8 mouse cellular contexts compared by ENCODE assay signal in genomic region chr4:109729281-109729680, GRCm38 (mm10). TPM values are rescaled to one million over a fixed set of nuclear protein-coding genes. Genes with fewer than 3 reads are reported as not detected.
DNase-seq lines count a peak whose midpoint lies in the region; ATAC-seq lines count a peak whose summit lies in the region.
"Had no signal": no experiment of that assay in that cellular context is flagged by ENCODE, and none has a peak within 500 bp of the region (broad histone marks: within the 10 kb centered on the region; RNA-seq: fewer than 3 reads in every experiment).

No protein-coding gene starts in this region.

- no peaks in the 10 kb centered on the region for H3K9me3 ChIP-seq in hindbrain, embryonic 14.5 days (ENCODE audit: control insufficient read depth, low read length)
- H3K9me3 ChIP-seq in hindbrain, embryonic 13.5 days, result no peaks in the 10 kb centered on the region
- H3K9me3 ChIP-seq: liver, embryonic 15.5 days had no signal

- no peak overlapping the region for H3K27ac ChIP-seq in hindbrain, embryonic 14.5 days
- H3K27ac ChIP-seq in hindbrain, embryonic 13.5 days, result no peak overlapping the region
- H3K27ac ChIP-seq: liver, embryonic 15.5 days had no signal

- WGBS in hindbrain, embryonic 14.5 days, result 16% methylated on average over 2 of the region's 2 CpGs
- WGBS in hindbrain, embryonic 13.5 days, result 14% methylated on average over 2 of the region's 2 CpGs

- H3K36me3 ChIP-seq in hindbrain, embryonic 14.5 days (replicated peaks; ENCODE audit: control insufficient read depth, insufficient read depth), result 0 out of 2 replicates have a peak, but pooled peaks cover 5% of the 10 kb centered on the region
- H3K36me3 ChIP-seq in hindbrain, embryonic 13.5 days, result no peaks in the 10 kb centered on the region
- H3K36me3 ChIP-seq: liver, embryonic 15.5 days had no signal

- DNase-seq in hindbrain, embryonic 14.5 days (ENCODE audit: low spot score), result peak; percentile 80
- DNase-seq in urinary bladder, postnatal 14 days (ENCODE audit: low spot score), result peak; percentile 16
- DNase-seq in urinary bladder, adult 18-20 months (ENCODE audit: low spot score in 2 of 2), result no peak
- peak; percentile 47 to 79 for DNase-seq in cerebellum, postnatal 10 days
- peak; percentile 50 for DNase-seq in lung, postnatal 10 days
- DNase-seq in yolk sac, embryonic 10.5 days (ENCODE audit: low spot score), result no peak

- no peak overlapping the region for H3K4me2 ChIP-seq in hindbrain, embryonic 14.5 days (replicated peaks)
- no peak overlapping the region for H3K4me2 ChIP-seq in hindbrain, embryonic 13.5 days
- H3K4me2 ChIP-seq: liver, embryonic 15.5 days had no signal

- H3K4me1 ChIP-seq in hindbrain, embryonic 14.5 days (replicated peaks; ENCODE audit: control insufficient read depth, insufficient read depth, low read length), result no peaks in the 10 kb centered on the region
- no peaks in the 10 kb centered on the region for H3K4me1 ChIP-seq in hindbrain, embryonic 13.5 days (replicated peaks)
- H3K4me1 ChIP-seq: liver, embryonic 15.5 days had no signal

- ATAC-seq in hindbrain, embryonic 14.5 days (ENCODE audit: low FRiP score), result no peak
- ATAC-seq in hindbrain, embryonic 13.5 days (ENCODE audit: low FRiP score), result no peak

- no peak overlapping the region for H3K4me3 ChIP-seq in hindbrain, embryonic 14.5 days (replicated peaks; ENCODE audit: low read length)
- H3K4me3 ChIP-seq in hindbrain, embryonic 13.5 days, result no peak overlapping the region
- H3K4me3 ChIP-seq: liver, embryonic 15.5 days had no signal

- no peaks in the 10 kb centered on the region for H3K27me3 ChIP-seq in hindbrain, embryonic 14.5 days (ENCODE audit: control insufficient read depth, insufficient read depth, low read length)
- no peaks in the 10 kb centered on the region for H3K27me3 ChIP-seq in hindbrain, embryonic 13.5 days
- H3K27me3 ChIP-seq: liver, embryonic 15.5 days had no signal

- H3K9ac ChIP-seq in hindbrain, embryonic 14.5 days, result no peak overlapping the region
- no peak overlapping the region for H3K9ac ChIP-seq in hindbrain, embryonic 13.5 days
- H3K9ac ChIP-seq: liver, embryonic 15.5 days had no signal

RNA-seq across cellular contexts. Expression of gene Faf1, which starts 52.9 kb away (rescaled TPM):
- polyA plus RNA-seq in hindbrain, embryonic 14.5 days (2014; fragmentation: Nextera tagmentation; extraction: Ambion mirVana), result 47.1 and 50.7 TPM in 2 replicates
- 32.0 and 32.6 TPM in 2 replicates for polyA plus RNA-seq in hindbrain, embryonic 13.5 days (2015; fragmentation: Nextera tagmentation; extraction: Ambion mirVana)

Comparison
In these comparisons a context has a peak if more than half of its experiments do, and no peak if none do; other contexts are left out.
1. DNase-seq: peak in hindbrain, embryonic 14.5 days (single experiment), urinary bladder, postnatal 14 days (single experiment), cerebellum, postnatal 10 days (2 of 2) and lung, postnatal 10 days (single experiment); none in urinary bladder, adult 18-20 months (0 of 2) and yolk sac, embryonic 10.5 days (single experiment).